Mouse (Mus musculus) C2C12 (cell line): ENCODE measurements around the gene H1fnt. TPM values are rescaled to one million over a fixed set of nuclear protein-coding genes. Genes with fewer than 3 reads are reported as not detected.

ENCODE experiments used
- H3K27me3 ChIP-seq: one replicate; pipeline ENCODE4 v1.6.1; 2011; ENCODE audit not compliant: control insufficient read depth, insufficient read depth, insufficient read length
- H3K36me3 ChIP-seq: one replicate; pipeline ENCODE4 v1.6.1; 2011; ENCODE audit not compliant: control insufficient read depth, insufficient read depth
- H3K4me3 ChIP-seq: one replicate; pipeline ENCODE4 v1.5.1; 2011; ENCODE audit warnings: mild to moderate bottlenecking, control low read depth; ENCODE audit not compliant: poor library complexity, insufficient read depth, severe bottlenecking
- H3K79me2 ChIP-seq: one replicate; pipeline ENCODE4 v1.6.1; 2011; ENCODE audit not compliant: control insufficient read depth, insufficient read depth
- H3K79me3 ChIP-seq: one replicate; pipeline ENCODE4 v1.6.1; 2011; ENCODE audit warnings: low read depth, control low read depth
- H3ac ChIP-seq: one replicate; pipeline ENCODE3; 2011; ENCODE audit warnings: low read depth; ENCODE audit not compliant: control insufficient read depth, insufficient read length
- CEBPB ChIP-seq: IDR thresholded peaks from one replicate; pipeline ENCODE4 v1.6.1; 2011; ENCODE audit warnings: low read depth, mild to moderate bottlenecking, control low read depth, moderate library complexity
- CTCF ChIP-seq: IDR thresholded peaks from one replicate; pipeline ENCODE4 v1.5.1; 2011; ENCODE audit not compliant: control insufficient read depth, insufficient read depth, insufficient read length
- FOSL1 ChIP-seq: IDR thresholded peaks from one replicate; pipeline ENCODE4 v1.8.0; 2011; ENCODE audit warnings: mild to moderate bottlenecking, low read length; ENCODE audit not compliant: poor library complexity, insufficient read depth, severe bottlenecking
- MAX ChIP-seq: IDR thresholded peaks from one replicate; pipeline ENCODE4 v1.6.1; 2011; ENCODE audit warnings: mild to moderate bottlenecking, control low read depth
- MYOD1 ChIP-seq: IDR thresholded peaks from one replicate; pipeline ENCODE4 v1.6.1; 2011; ENCODE audit warnings: low read depth; ENCODE audit not compliant: control insufficient read depth, insufficient read length
- MYOG ChIP-seq: IDR thresholded peaks from one replicate; pipeline ENCODE4 v1.6.1; 2011; ENCODE audit not compliant: control insufficient read depth, insufficient read length; ENCODE audit errors: extremely low read depth
- USF1 ChIP-seq: IDR thresholded peaks from one replicate; pipeline ENCODE4 v1.6.1; 2011; ENCODE audit warnings: low read depth, mild to moderate bottlenecking, control low read depth, moderate library complexity
- long read RNA-seq, 2 experiments: library from polyadenylated mRNA; unstranded; transcript quantifications; one replicate each; pipeline ENCODE4 v2.0.0; 2019 to 2020
- polyA plus RNA-seq: library from polyadenylated mRNA; unstranded; fragments of >200 nt; fragmentation: generic; extraction: Trizol; gene quantifications from one replicate; pipeline ENCODE4 v1.2.1, GENCODE M21; 2012; ENCODE audit warnings: missing spikeins

Gene H1fnt
- polyA plus RNA-seq, result not detected
- long read RNA-seq, experiment 1, result 0 reads
- long read RNA-seq, experiment 2, result 0 reads

DNA sequence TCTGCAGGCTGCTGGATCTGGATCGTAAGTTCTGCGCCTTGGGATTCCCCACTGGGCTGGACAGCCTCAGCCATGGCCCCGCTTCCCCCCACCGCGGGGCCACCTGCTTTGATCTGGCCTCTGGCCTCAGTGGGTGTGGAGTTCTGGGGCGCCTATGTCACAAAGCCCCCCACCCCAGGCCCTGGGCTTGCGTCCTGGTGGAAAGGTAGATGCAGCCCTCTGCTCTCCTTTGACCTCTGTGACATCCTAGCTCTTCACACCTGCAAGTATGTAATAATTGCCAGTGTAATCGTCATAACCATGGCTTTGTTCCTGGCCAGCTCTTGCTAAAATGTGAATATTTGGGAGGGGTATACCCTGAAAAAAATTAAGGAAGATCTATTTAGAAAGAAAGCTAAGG lies at the start of gene H1fnt:
Gene H1fnt, minus strand, starts transcription at position 101 of the 400 bp plus-strand sequence.
- no peaks in the 10 kb centered on the region for H3K79me3 ChIP-seq
- H3K79me2 ChIP-seq, result no peaks in the 10 kb centered on the region
- peaks cover 6% of the 10 kb centered on the region for H3K27me3 ChIP-seq
- no peak within 1 kb of the TSS for H3ac ChIP-seq
- H3K4me3 ChIP-seq, result no peak within 1 kb of the TSS
- TF ChIP-seq CTCF (no peak), MYOG (no peak), USF1 (no peak), MYOD1 (no peak)
- no peaks in the 10 kb centered on the region for H3K36me3 ChIP-seq

DNA sequence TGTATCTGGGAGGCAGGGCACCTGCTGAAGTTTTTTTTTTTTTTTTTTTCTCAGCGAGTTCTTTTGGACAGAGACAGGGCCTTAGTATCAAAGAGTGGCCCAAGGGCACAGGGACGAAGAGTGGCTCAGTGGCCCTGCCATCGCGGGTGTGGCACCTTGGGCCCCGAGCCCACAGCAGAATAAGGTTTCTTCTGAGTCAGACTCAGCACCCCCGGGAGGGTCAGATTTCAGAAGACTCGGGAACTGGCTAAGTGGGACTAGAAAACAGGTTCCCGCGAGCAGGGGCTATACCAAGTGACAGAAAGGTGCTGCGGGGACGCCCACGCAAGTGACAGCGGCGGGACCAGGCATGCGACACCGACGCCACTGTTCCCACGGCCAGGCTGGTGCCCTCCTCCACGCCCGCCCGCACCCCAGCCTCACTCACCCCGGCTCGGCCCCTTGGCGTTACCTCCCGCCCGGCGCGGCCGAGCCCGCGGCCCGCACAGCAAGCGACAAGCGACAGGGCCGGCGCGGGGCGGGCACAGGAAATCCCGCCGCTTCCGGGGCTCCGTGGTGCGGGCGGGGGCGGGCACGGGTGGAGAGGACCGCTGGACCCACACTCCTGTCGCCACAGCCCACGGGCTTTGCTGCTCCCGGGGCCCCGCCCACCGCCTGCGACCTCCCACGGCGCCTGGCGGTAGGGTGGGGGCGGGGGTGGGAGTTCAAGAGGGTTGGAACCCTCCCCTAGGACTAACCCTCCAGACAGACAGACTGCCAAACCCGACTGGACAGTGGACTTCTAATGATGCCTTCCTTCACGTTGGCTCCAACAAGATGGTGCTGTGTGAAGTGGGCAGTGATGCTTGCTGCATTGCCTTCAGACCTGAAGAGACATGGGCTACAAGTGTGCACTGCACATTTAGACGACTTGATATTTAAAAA lies 38.8 kb upstream of the H1fnt start, which contains the start of gene Zfp641:
Gene Zfp641, minus strand, starts transcription at position 534 of the 924 bp plus-strand sequence.
- peaks cover 18% of the 10 kb centered on the region for H3K27me3 ChIP-seq
- no peak within 1 kb of the TSS for H3K4me3 ChIP-seq
- H3K36me3 ChIP-seq, result no peaks in the 10 kb centered on the region
- no peaks in the 10 kb centered on the region for H3K79me3 ChIP-seq
- no peak for TF ChIP-seq CTCF
- TF ChIP-seq MYOG, result no peak
- no peak for TF ChIP-seq FOSL1
- TF ChIP-seq USF1, result no peak
- no peak for TF ChIP-seq MAX
- no peak for TF ChIP-seq CEBPB
- no peak for TF ChIP-seq MYOD1
- H3ac ChIP-seq, result no peak within 1 kb of the TSS
- H3K79me2 ChIP-seq, result no peaks in the 10 kb centered on the region

- Histone ChIP-seq H3K4me3 (no peak overlapping the region), H3K79me3 (no peaks in the 10 kb centered on the region), H3K79me2 (no peaks in the 10 kb centered on the region), H3K36me3 (no peaks in the 10 kb centered on the region), H3ac (no peak overlapping the region), H3K27me3 (peaks cover 38% of the 10 kb centered on the region)
- TF ChIP-seq MYOG (no peak), MAX (no peak), FOSL1 (no peak), MYOD1 (no peak), CTCF (no peak), USF1 (no peak), CEBPB (no peak)
Observed at GRCm38 (mm10) chr15:98293651-98294050, 36.6 kb upstream of the H1fnt start.

DNA sequence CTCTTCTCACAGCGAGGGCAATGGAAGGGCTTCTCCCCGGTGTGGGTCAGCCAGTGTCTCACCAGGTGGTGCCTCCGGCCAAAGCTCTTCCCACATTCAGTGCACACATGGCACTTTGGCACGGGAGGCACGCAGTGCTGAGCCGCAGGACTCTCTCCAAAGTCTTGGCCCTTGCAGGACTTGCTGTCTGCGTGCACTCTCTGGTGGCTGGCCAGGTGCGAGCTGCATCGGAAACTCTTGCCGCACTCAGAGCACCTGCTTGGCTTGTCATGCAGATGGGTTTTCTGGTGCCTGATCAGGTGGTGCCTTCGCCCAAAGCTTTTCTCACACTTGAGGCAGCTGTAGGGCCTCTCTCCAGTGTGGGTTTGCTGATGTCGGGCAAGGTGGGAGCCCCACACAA lies 31.5 kb upstream of the H1fnt start:
- TF ChIP-seq CEBPB (no peak), USF1 (no peak), CTCF (no peak), MYOD1 (no peak), MAX (no peak), FOSL1 (no peak), MYOG (no peak)
- no peak overlapping the region for H3K4me3 ChIP-seq
- H3ac ChIP-seq, result no peak overlapping the region
- H3K27me3 ChIP-seq, result peaks cover 49% of the 10 kb centered on the region
- no peaks in the 10 kb centered on the region for H3K79me3 ChIP-seq
- no peaks in the 10 kb centered on the region for H3K79me2 ChIP-seq
- H3K36me3 ChIP-seq, result no peaks in the 10 kb centered on the region

DNA sequence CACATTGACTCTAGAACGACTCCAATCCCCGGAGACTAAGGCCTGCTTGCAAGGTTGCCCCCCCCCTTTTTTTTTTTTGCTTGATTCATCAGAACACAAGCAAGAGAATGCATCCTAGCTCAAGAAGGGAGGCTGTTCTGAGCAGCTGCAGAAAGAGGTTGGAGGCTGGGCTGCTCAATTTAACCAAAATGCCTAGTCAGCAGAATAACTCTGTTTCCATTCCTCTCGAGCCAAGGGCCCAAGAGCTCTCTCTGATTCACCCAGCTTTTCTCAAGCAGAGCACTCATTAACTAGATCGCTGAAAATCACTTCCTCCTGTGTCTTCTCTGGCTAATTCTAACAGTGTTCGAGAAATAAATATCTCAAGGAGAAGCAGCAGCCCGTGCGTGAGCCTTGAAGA lies 29.3 kb upstream of the H1fnt start:
- no peak for TF ChIP-seq MAX
- Histone ChIP-seq H3K79me2 (no peaks in the 10 kb centered on the region), H3ac (no peak overlapping the region), H3K79me3 (no peaks in the 10 kb centered on the region), H3K27me3 (peaks cover 49% of the 10 kb centered on the region), H3K36me3 (no peaks in the 10 kb centered on the region), H3K4me3 (no peak overlapping the region)

- TF ChIP-seq FOSL1 (no peak), MYOD1 (no peak), MAX (no peak), USF1 (no peak)
- no peaks in the 10 kb centered on the region for H3K36me3 ChIP-seq
- no peak overlapping the region for H3ac ChIP-seq
- no peaks in the 10 kb centered on the region for H3K79me3 ChIP-seq
- H3K79me2 ChIP-seq, result no peaks in the 10 kb centered on the region
- no peak overlapping the region for H3K4me3 ChIP-seq
- H3K27me3 ChIP-seq, result peaks cover 5% of the 10 kb centered on the region
Observed at GRCm38 (mm10) chr15:98257776-98258175, 683 bp upstream of the H1fnt start.
